Mouse (Mus musculus) hindbrain, postnatal 0 days (tissue): ENCODE measurements around the gene Atp6v0e2. TPM values are rescaled to one million over a fixed set of nuclear protein-coding genes. Genes with fewer than 3 reads are reported as not detected.
A peak's percentile ranks its signal among the peaks of the same experiment; 100 is the strongest.

Source experiments
- ATAC-seq: fragments of 200-750 bp; cut with Nextera tagmentation; 2 replicates; pipeline ENCODE4 v1.8.0; 2017; ENCODE audit warnings: mild to moderate bottlenecking, moderate TSS enrichment, moderate library complexity
- DNase-seq: peaks from one replicate; pipeline ENCODE4 v3.0.0-alpha.2; 2015; ENCODE audit warnings: low spot score
- H3K27ac ChIP-seq: fragments of 300-500 bp; sonication (generic); 2 replicates; pipeline ENCODE4 v1.5.1; 2014; ENCODE audit warnings: mild to moderate bottlenecking
- H3K27me3 ChIP-seq: fragments of 300-500 bp; sonication (generic); 2 replicates; pipeline ENCODE4 v1.6.1; 2014; ENCODE audit warnings: low read length, mixed read lengths; ENCODE audit not compliant: insufficient read depth
- H3K36me3 ChIP-seq: fragments of 300-500 bp; sonication (generic); 2 replicates; pipeline ENCODE4 v1.6.1; 2014; ENCODE audit warnings: low read length, mixed read lengths; ENCODE audit not compliant: insufficient read depth
- H3K4me1 ChIP-seq: fragments of 300-500 bp; sonication (generic); 2 replicates; pipeline ENCODE4 v1.6.1; 2014; ENCODE audit warnings: antibody characterized with exemption, low read length, mixed read lengths; ENCODE audit not compliant: insufficient read depth
- H3K4me2 ChIP-seq: fragments of 300-500 bp; sonication (generic); 2 replicates; pipeline ENCODE4 v1.6.1; 2014; ENCODE audit warnings: low read depth, mild to moderate bottlenecking, low read length, moderate library complexity, mixed read lengths
- H3K4me3 ChIP-seq: fragments of 300-500 bp; sonication (generic); 2 replicates; pipeline ENCODE4 v1.5.1; 2014; ENCODE audit warnings: low read length
- H3K9ac ChIP-seq: fragments of 300-500 bp; sonication (generic); replicated peaks from 2 replicates; pipeline ENCODE4 v1.6.1; 2014; ENCODE audit warnings: mild to moderate bottlenecking, low read length, moderate library complexity, mixed read lengths
- H3K9me3 ChIP-seq: fragments of 300-500 bp; sonication (generic); 2 replicates; pipeline ENCODE4 v1.6.1; 2016; ENCODE audit warnings: low read length, mixed read lengths
- CTCF ChIP-seq: IDR thresholded peaks from 2 replicates; pipeline ENCODE4 v1.5.1; 2016; ENCODE audit warnings: antibody characterized with exemption, control low read depth, low read depth
- WGBS: fragments of 180-500 bp; shearing (Covaris S2); extraction: QIAGEN DNeasy Blood & Tissue Kit; methylation state at CpG from one replicate; pipeline ENCODE4 v1.1.7; 2014; 5-methylcytosine and 5-hydroxymethylcytosine counted together
- polyA plus RNA-seq: library from polyadenylated mRNA; unstranded; fragments of >200 nt; fragmentation: Nextera tagmentation; extraction: Ambion mirVana; gene quantifications from 2 replicates; pipeline ENCODE4 v1.2.1, GENCODE M21; 2015
- total RNA-seq: library from RNA; depleted of rRNA; stranded (reverse); fragments of >200 nt; gene quantifications from 2 replicates; pipeline ENCODE4 v1.2.3, GENCODE M21; 2014

Atp6v0e2 gene
- total and polyA plus RNA-seq, 2 experiments from 2014 or later = 443 to 455 TPM

- H3K4me3 ChIP-seq = peak overlapping the region; percentile 51
- TF ChIP-seq CTCF = no peak
- DNase-seq = peak; percentile 92
- H3K4me2 ChIP-seq = peak overlapping the region; percentile 77
- H3K27ac ChIP-seq = peak overlapping the region; percentile 99
- H3K27me3 ChIP-seq = no peaks in the 10 kb centered on the region
- ATAC-seq = peak; percentile 83
- H3K36me3 ChIP-seq = no peaks in the 10 kb centered on the region; the same call in 1 of the 2 replicates
- peak overlapping the region; percentile 74 for H3K9ac ChIP-seq
- H3K9me3 ChIP-seq = no peaks in the 10 kb centered on the region
- 25% methylated on average over 13 of the region's 14 CpGs for WGBS
- peaks cover 8% of the 10 kb centered on the region; the same call in 1 of the 2 replicates for H3K4me1 ChIP-seq
These were observed 17.9 kb downstream of the Atp6v0e2 start for GRCm38 (mm10) chr6:48555104-48555890.

GRCm38 (mm10) chr6:48555956-48556355 is 18.5 kb downstream of the Atp6v0e2 start:
- TF ChIP-seq CTCF = no peak
- WGBS = 90% methylated on average over 3 of the region's 3 CpGs
- Histone ChIP-seq H3K9ac (no peak overlapping the region), H3K27ac (no peak overlapping the region), H3K4me2 (peak overlapping the region; percentile 77), H3K4me1 (peaks cover 8% of the 10 kb centered on the region; the same call in 1 of the 2 replicates), H3K4me3 (no peak overlapping the region), H3K36me3 (no peaks in the 10 kb centered on the region; the same call in 1 of the 2 replicates), H3K27me3 (no peaks in the 10 kb centered on the region), H3K9me3 (no peaks in the 10 kb centered on the region)
- ATAC-seq = no peak
- DNase-seq = no peak

GRCm38 (mm10) chr6:48565693-48566310 is 28.4 kb downstream of the Atp6v0e2 start:
- DNase-seq = no peak
- no peaks in the 10 kb centered on the region for H3K27me3 ChIP-seq
- WGBS = 93% methylated on average over 4 of the region's 4 CpGs
- no peak overlapping the region for H3K27ac ChIP-seq
- no peak for ATAC-seq
- no peak overlapping the region for H3K4me2 ChIP-seq
- no peak for TF ChIP-seq CTCF
- H3K36me3 ChIP-seq = 0 out of 2 replicates have a peak, but pooled peaks cover 4% of the 10 kb centered on the region
- no peaks in the 10 kb centered on the region; the same call in 1 of the 2 replicates for H3K4me1 ChIP-seq
- H3K9ac ChIP-seq = no peak overlapping the region
- H3K9me3 ChIP-seq = no peaks in the 10 kb centered on the region
- H3K4me3 ChIP-seq = no peak overlapping the region

GRCm38 (mm10) chr6:48566312-48566711 is 28.9 kb downstream of the Atp6v0e2 start:
- H3K9me3 ChIP-seq = no peaks in the 10 kb centered on the region
- DNase-seq = peak; percentile 19
- WGBS = 37% methylated on average over 5 of the region's 5 CpGs

DNA sequence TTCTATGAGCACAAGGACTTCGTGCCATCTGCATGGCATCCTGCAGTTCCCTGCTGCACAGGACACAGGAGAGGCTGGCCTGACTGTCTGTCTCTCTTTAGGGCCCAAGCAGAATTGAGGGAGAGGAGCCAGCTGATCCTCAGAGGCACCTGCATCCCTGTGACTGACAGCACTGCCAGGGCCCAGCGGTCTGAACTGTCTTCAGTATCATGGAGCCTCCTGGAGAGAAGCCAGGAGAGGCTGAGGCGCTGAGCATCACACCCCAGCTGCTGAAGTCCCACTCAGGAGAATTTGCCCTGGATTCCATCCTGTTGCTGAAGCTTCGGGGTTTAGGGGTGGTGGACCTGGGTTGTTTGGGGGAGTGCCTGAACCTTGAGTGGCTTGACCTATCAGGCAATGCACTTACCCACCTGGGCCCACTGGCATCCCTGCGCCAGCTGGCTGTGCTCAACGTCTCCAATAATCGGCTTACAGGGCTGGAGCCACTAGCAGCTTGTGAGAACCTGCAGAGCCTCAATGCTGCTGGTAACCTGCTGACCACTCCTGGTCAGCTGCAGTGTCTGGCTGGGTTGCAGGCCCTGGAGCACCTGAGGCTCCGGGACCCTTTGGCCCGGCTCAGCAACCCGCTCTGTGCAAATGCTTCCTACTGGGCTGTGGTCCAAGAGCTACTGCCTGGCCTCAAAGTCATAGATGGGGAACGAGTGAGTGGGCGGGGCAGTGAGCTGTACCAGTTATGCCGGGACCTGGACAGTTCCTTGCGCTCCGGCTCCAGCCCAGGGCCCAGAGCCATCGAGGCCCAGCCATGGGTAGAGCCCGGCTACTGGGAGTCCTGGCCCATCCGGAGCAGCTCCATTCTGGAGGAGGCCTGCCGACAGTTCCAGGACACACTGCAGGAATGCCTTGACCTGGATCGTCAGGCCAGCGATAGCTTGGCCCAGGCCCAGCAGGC is 30.9 kb downstream of the Atp6v0e2 start:
- Histone ChIP-seq H3K9me3 (no peaks in the 10 kb centered on the region), H3K4me1 (no peaks in the 10 kb centered on the region; the same call in 1 of the 2 replicates), H3K4me2 (no peak overlapping the region), H3K27ac (peak overlapping the region; percentile 62; the same call in 1 of the 2 replicates), H3K27me3 (no peaks in the 10 kb centered on the region), H3K9ac (no peak overlapping the region), H3K4me3 (no peak overlapping the region), H3K36me3 (0 out of 2 replicates have a peak, but pooled peaks cover 4% of the 10 kb centered on the region)
- TF ChIP-seq CTCF = no peak
- 51% methylated on average over 21 of the region's 21 CpGs for WGBS
- ATAC-seq (peak; percentile 59), DNase-seq (peak; percentile 60)

More at GRCm38 (mm10) chr6:48566312-48566711, 28.9 kb downstream of the Atp6v0e2 start:
- Histone ChIP-seq H3K4me1 (no peaks in the 10 kb centered on the region; the same call in 1 of the 2 replicates), H3K27ac (no peak overlapping the region), H3K4me3 (no peak overlapping the region), H3K36me3 (0 out of 2 replicates have a peak, but pooled peaks cover 4% of the 10 kb centered on the region), H3K4me2 (no peak overlapping the region), H3K9ac (no peak overlapping the region), H3K27me3 (no peaks in the 10 kb centered on the region)
- no peak for TF ChIP-seq CTCF
- no peak for ATAC-seq

DNA sequence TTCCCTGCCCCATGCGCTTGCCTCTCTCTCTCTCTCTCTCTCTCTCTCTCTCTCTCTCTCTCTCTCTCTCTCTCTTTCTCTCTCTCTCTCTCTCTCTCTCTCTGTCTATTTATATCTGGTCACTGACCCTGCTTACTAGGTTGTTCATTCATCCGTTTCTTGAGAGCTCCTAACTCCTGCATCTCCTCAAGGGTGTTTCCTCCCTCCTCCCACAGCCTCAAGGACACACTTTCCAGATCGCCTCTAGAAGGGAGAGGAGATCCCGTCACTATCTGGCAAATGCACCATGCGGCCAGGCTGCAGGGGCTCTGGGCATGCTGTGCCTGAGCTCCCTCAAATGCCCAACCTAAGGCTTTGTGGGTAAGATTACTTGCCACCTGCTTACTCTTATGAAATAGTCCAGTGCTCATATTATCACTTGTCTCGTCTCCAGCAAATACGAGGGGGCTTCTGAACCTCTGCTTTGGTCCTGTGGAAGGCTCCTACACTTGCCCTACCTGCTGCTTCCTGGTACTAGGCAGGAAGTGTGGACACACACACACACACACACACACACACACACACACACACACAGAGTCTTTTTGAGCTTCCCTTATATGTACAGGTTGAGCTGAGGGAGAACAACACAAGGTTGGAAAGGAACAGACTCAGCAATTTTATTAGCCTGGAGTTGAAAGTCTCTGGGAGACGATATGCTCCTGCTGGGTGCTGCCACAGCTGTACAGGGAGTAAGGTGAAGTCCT is 31.8 kb downstream of the Atp6v0e2 start:
- H3K27ac ChIP-seq = 0 out of 2 replicates have a peak overlapping the region, but pooled peaks have one; percentile 62
- H3K9me3 ChIP-seq = no peaks in the 10 kb centered on the region
- H3K4me1 ChIP-seq = no peaks in the 10 kb centered on the region; the same call in 1 of the 2 replicates
- H3K4me2 ChIP-seq = no peak overlapping the region
- no peaks in the 10 kb centered on the region for H3K36me3 ChIP-seq
- 70% methylated on average over 8 of the region's 8 CpGs for WGBS
- H3K9ac ChIP-seq = no peak overlapping the region
- TF ChIP-seq CTCF = no peak
- H3K27me3 ChIP-seq = no peaks in the 10 kb centered on the region
- DNase-seq (no peak), ATAC-seq (no peak)
- no peak overlapping the region for H3K4me3 ChIP-seq
